Mouse (Mus musculus) spleen, embryonic (tissue): ENCODE data around the gene Nsun6.

ENCODE experiments used
- CTCF ChIA-PET: fragments of 350-600 bp; sonication (Branson Sonifier 250); formaldehyde crosslinking; loops from one replicate; lab custom pipeline; 2022; lab: Charles Lee

Nsun6 gene

GRCm38 (mm10) chr2:14996036-14996435, 58.8 kb downstream of the Nsun6 start:
- CTCF ChIA-PET: no interaction called here

GRCm38 (mm10) chr2:14992531-14992930, 62.3 kb downstream of the Nsun6 start:
- CTCF ChIA-PET: no interaction called here

GRCm38 (mm10) chr2:14989350-14989749, 65.5 kb downstream of the Nsun6 start:
- CTCF ChIA-PET: no interaction called here

GRCm38 (mm10) chr2:14988451-14988850, 66.4 kb downstream of the Nsun6 start:
- CTCF ChIA-PET: no interaction called here

GRCm38 (mm10) chr2:14984029-14984428, 70.8 kb downstream of the Nsun6 start:
- CTCF ChIA-PET: no interaction called here

- CTCF ChIA-PET: no interaction called here
Observed at GRCm38 (mm10) chr2:14961493-14961892, 93.4 kb downstream of the Nsun6 start.

- CTCF ChIA-PET: interaction anchor here (0.6 kb wide), 1 partner anchor 95 kb away, joined by 3 read pairs; no protein-coding TSS in a partner anchor
Observed at GRCm38 (mm10) chr2:14960963-14961488, 93.8 kb downstream of the Nsun6 start.

- CTCF ChIA-PET: no interaction called here
Observed at GRCm38 (mm10) chr2:14953090-14953489, 101.8 kb downstream of the Nsun6 start.
